Mouse (Mus musculus) liver, postnatal 0 days (tissue): Measurements from ENCODE around the gene Cers1. TPM values are rescaled to one million over a fixed set of nuclear protein-coding genes. Genes with fewer than 3 reads are reported as not detected.

Source experiments
- ATAC-seq: fragments of 200-750 bp; cut with Nextera tagmentation; 2 replicates; pipeline ENCODE4 v1.8.0; 2017; ENCODE audit warnings: mild to moderate bottlenecking, moderate library complexity
- DNase-seq: peaks from one replicate; pipeline ENCODE4 v3.0.0-alpha.2; 2016
- H3K27ac ChIP-seq: fragments of 300-500 bp; sonication (generic); 2 replicates; pipeline ENCODE4 v1.5.1; 2014; ENCODE audit warnings: antibody characterized with exemption, moderate library complexity, mild to moderate bottlenecking, low read depth
- H3K27me3 ChIP-seq: fragments of 300-500 bp; sonication (generic); 2 replicates; pipeline ENCODE4 v1.6.1; 2014; ENCODE audit warnings: low read length, control low read depth, mixed read lengths; ENCODE audit not compliant: insufficient read depth
- H3K36me3 ChIP-seq: fragments of 300-500 bp; sonication (generic); replicated peaks from 2 replicates; pipeline ENCODE4 v1.6.1; 2014; ENCODE audit warnings: mild to moderate bottlenecking, control low read depth, low read length, moderate library complexity, mixed read lengths; ENCODE audit not compliant: insufficient read depth
- H3K4me1 ChIP-seq: fragments of 300-500 bp; sonication (generic); 2 replicates; pipeline ENCODE4 v1.6.1; 2014; ENCODE audit warnings: antibody characterized with exemption, mild to moderate bottlenecking, control low read depth; ENCODE audit not compliant: insufficient read depth
- H3K4me2 ChIP-seq: fragments of 300-500 bp; sonication (generic); 2 replicates; pipeline ENCODE4 v1.6.1; 2014; ENCODE audit warnings: low read depth, mild to moderate bottlenecking, low read length, moderate library complexity, mixed read lengths
- H3K4me3 ChIP-seq: fragments of 300-500 bp; sonication (generic); 2 replicates; pipeline ENCODE4 v1.5.1; 2014; ENCODE audit warnings: low read depth, low read length
- H3K9ac ChIP-seq: fragments of 300-500 bp; sonication (generic); replicated peaks from 2 replicates; pipeline ENCODE4 v1.6.1; 2014; ENCODE audit warnings: mild to moderate bottlenecking, moderate library complexity
- H3K9me3 ChIP-seq: fragments of 300-500 bp; sonication (generic); 2 replicates; pipeline ENCODE4 v1.6.1; 2016; ENCODE audit warnings: mild to moderate bottlenecking, control low read depth, low read length, mixed read lengths
- CTCF ChIP-seq: sonication (generic); IDR thresholded peaks from 2 replicates; pipeline ENCODE4 v1.5.1; 2016; ENCODE audit warnings: antibody characterized with exemption, low read depth
- EP300 ChIP-seq: IDR thresholded peaks from 2 replicates; pipeline ENCODE4 v1.6.1; 2016; ENCODE audit warnings: antibody characterized with exemption, low read depth, mild to moderate bottlenecking
- whole genome bisulfite sequencing: fragments of 180-500 bp; shearing (Covaris S2); extraction: QIAGEN DNeasy Blood & Tissue Kit; methylation state at CpG from one replicate; pipeline ENCODE4 v1.1.7; 2014; ENCODE audit not compliant: insufficient replicate concordance; 5-methylcytosine and 5-hydroxymethylcytosine counted together
- polyA plus RNA-seq: library from polyadenylated mRNA; unstranded; fragments of >200 nt; fragmentation: Nextera tagmentation; extraction: Ambion mirVana; gene quantifications from 2 replicates; pipeline ENCODE4 v1.2.1, GENCODE M21; 2015

The Cers1 gene
- polyA plus RNA-seq, 1 experiment from 2014 or later = not detected

DNA sequence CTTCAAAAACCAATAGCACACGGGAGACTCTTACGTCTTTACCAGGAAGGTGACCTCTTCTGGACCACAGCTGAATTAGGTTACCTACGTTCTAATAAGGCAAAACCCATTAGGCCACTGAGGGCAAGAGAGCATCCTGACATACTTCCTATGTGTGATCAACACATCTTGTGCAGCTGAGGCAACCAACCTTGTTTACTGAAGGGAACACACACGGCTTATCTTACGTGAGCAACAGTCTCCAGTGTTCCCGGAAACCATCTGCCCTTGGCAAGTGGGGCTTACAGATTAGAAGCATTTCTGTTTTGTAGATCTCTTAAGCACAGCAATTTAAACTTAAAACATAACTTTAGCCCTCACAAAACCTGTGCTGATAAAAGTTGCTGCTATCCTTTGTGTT, 11.9 kb downstream of the Cers1 start:
- peak overlapping the region; percentile 78 for H3K27ac ChIP-seq
- DNase-seq (no peak), ATAC-seq (peak; percentile 66)
- 75% methylated on average over 6 of the region's 6 CpGs for WGBS
- TF ChIP-seq EP300 = peak; percentile 96
- no peak for TF ChIP-seq CTCF
- H3K9ac ChIP-seq = no peak overlapping the region
- peaks cover 15% of the 10 kb centered on the region for H3K4me1 ChIP-seq
- peaks cover 19% of the 10 kb centered on the region for H3K36me3 ChIP-seq
- H3K27me3 ChIP-seq = no peaks in the 10 kb centered on the region
- H3K9me3 ChIP-seq = no peaks in the 10 kb centered on the region
- no peak overlapping the region for H3K4me2 ChIP-seq
- no peak overlapping the region for H3K4me3 ChIP-seq

GRCm38 (mm10) chr8:70329124-70329834, 13.7 kb downstream of the Cers1 start, which contains the start of gene Gdf1:
TSS of gene Gdf1 (plus strand) at chr8:70329817.
- DNase-seq (no peak), ATAC-seq (no peak)
- Histone ChIP-seq H3K9me3 (no peaks in the 10 kb centered on the region), H3K27me3 (no peaks in the 10 kb centered on the region), H3K4me3 (no peak within 1 kb of the TSS), H3K9ac (0 out of 2 replicates have a peak within 1 kb of the TSS, but pooled peaks have one; percentile 2), H3K4me1 (peaks cover 15% of the 10 kb centered on the region), H3K36me3 (peaks cover 37% of the 10 kb centered on the region), H3K27ac (peak within 1 kb of the TSS; percentile 78), H3K4me2 (peak within 1 kb of the TSS; percentile 9; the same call in 1 of the 2 replicates)
- TF ChIP-seq EP300 = no peak
- TF ChIP-seq CTCF = no peak
- WGBS = 49% methylated on average over 14 of the region's 14 CpGs

DNA sequence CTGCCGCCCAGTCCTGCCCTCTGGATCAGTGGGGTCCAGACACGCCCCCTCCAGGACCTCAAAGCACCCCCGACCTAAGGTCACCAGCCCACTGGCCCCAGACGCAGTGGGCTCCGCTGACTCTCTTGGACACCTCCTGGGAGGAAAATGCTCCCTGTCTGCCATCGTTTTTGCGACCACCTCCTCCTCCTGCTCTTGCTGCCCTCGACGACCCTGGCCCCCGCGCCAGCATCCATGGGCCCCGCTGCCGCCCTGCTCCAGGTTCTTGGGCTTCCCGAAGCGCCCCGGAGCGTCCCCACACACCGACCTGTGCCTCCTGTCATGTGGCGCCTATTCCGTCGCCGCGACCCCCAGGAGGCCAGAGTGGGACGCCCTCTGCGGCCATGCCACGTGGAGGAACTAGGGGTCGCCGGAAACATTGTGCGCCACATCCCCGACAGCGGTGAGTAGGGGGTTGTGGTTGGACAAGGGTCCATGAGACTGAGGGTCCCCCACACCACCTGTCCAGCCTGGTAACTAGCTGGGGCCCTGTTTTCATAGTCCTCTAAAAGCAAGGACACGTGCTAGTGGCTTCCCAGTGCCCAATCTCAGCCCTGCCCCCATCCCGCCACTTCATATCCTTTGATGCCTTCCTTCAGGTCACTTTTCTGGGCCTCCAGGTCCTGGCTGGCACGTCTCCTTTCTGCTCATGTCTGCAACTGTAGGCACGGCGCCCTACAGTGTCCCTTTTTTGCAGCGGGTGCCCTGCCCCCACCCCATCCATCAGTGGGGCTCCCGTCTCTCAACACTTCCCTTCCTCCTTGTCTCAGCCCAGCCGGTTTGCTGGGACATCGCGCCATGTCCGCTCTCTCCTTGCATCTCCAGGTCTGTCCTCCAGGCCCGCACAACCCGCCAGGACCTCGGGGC, 14.5 kb downstream of the Cers1 start:
- Histone ChIP-seq H3K4me3 (no peak overlapping the region), H3K27me3 (no peaks in the 10 kb centered on the region), H3K9me3 (no peaks in the 10 kb centered on the region), H3K36me3 (peaks cover 45% of the 10 kb centered on the region), H3K9ac (0 out of 2 replicates have a peak overlapping the region, but pooled peaks have one; percentile 2), H3K4me1 (peaks cover 15% of the 10 kb centered on the region), H3K4me2 (peak overlapping the region; percentile 9; the same call in 1 of the 2 replicates), H3K27ac (no peak overlapping the region)
- DNase-seq (no peak), ATAC-seq (peak; percentile 11)
- no peak for TF ChIP-seq EP300
- 20% methylated on average over 45 of the region's 45 CpGs for WGBS

DNA sequence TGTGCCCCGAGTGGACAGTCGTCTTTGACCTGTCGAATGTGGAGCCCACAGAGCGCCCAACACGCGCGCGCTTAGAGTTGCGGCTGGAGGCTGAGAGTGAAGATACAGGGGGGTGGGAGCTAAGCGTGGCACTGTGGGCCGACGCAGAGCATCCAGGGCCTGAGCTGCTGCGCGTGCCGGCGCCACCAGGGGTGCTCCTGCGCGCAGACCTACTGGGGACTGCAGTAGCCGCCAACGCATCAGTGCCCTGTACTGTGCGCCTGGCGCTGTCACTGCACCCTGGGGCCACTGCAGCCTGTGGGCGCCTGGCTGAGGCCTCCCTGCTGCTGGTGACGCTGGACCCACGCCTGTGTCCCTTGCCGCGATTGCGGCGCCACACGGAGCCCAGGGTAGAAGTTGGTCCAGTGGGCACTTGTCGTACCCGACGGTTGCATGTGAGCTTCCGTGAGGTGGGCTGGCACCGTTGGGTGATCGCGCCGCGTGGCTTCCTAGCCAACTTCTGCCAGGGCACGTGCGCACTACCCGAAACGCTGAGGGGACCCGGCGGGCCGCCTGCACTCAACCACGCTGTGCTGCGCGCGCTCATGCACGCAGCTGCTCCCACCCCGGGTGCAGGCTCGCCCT, 15.3 kb downstream of the Cers1 start:
- peaks cover 15% of the 10 kb centered on the region for H3K4me1 ChIP-seq
- H3K9me3 ChIP-seq = no peaks in the 10 kb centered on the region
- 65% methylated on average over 53 of the region's 53 CpGs for WGBS
- ATAC-seq (peak; percentile 58), DNase-seq (peak; percentile 65)
- no peak overlapping the region for H3K9ac ChIP-seq
- H3K4me3 ChIP-seq = no peak overlapping the region
- no peaks in the 10 kb centered on the region for H3K27me3 ChIP-seq
- no peak overlapping the region for H3K27ac ChIP-seq
- no peak overlapping the region; the same call in 1 of the 2 replicates for H3K4me2 ChIP-seq
- peaks cover 53% of the 10 kb centered on the region for H3K36me3 ChIP-seq
- TF ChIP-seq EP300 (no peak), CTCF (peak; percentile 57)

- no peaks in the 10 kb centered on the region for H3K9me3 ChIP-seq
- H3K4me1 ChIP-seq = peaks cover 15% of the 10 kb centered on the region
- DNase-seq (no peak), ATAC-seq (no peak)
- H3K9ac ChIP-seq = no peak overlapping the region
- no peak overlapping the region for H3K4me2 ChIP-seq
- no peak overlapping the region for H3K27ac ChIP-seq
- H3K27me3 ChIP-seq = no peaks in the 10 kb centered on the region
- H3K36me3 ChIP-seq = peaks cover 60% of the 10 kb centered on the region
- WGBS = 91% methylated on average over 19 of the region's 19 CpGs
- no peak for TF ChIP-seq EP300
- TF ChIP-seq CTCF = no peak
- H3K4me3 ChIP-seq = no peak overlapping the region
These were observed 16.0 kb downstream of the Cers1 start for GRCm38 (mm10) chr8:70331526-70331925.
